Mouse (Mus musculus) layer of hippocampus, adult 2 months (tissue): Measurements from ENCODE around the gene D17Wsu92e. TPM values are rescaled to one million over a fixed set of nuclear protein-coding genes. Genes with fewer than 3 reads are reported as not detected.
A peak's percentile ranks its signal among the peaks of the same experiment; 100 is the strongest.

Experiments
- DNase-seq, 2 experiments: peaks; one replicate each; pipeline ENCODE4 v3.0.0; 2022; ENCODE audit warnings: low spot score in 2 of 2
- H3K27ac ChIP-seq: fragments of 200-600 bp; 2 replicates; pipeline ENCODE4 v1.8.1; 2022
- H3K4me3 ChIP-seq: fragments of 200-600 bp; 2 replicates; pipeline ENCODE4 v1.8.1; 2022; ENCODE audit warnings: mild to moderate bottlenecking
- CTCF ChIP-seq: fragments of 200-600 bp; conservative IDR thresholded peaks from 2 replicates; pipeline ENCODE4 v1.8.1; 2022; ENCODE audit warnings: antibody characterized with exemption, mild to moderate bottlenecking, moderate library complexity
- total RNA-seq, 2 experiments: library from RNA; stranded (reverse); gene quantifications; 2 replicates each; pipeline ENCODE4 v1.2.3; 2021

D17Wsu92e gene
- total RNA-seq, 2 experiments from 2014 or later, result 192 to 197 TPM

DNA sequence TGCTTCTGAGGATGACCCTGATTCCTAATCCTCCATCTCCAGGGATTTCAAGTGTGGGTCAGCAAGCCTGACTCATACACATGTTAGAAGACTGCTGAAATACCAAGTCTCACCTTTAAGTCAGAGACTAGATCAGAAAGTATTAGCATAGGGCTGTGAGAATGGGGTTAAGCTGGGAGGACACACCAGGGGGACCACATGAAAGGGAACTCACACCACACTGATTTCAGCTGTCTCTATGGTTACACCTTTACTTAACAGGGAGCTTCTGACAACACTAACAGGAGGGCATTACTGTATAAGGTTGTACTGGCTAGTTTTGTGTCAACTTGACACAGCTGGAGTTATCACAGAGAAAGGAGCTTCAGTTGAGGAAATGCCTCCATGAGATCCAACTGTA is 5.8 kb downstream of the D17Wsu92e start:
- no peak for TF ChIP-seq CTCF
- DNase-seq, result no peak
- Histone ChIP-seq H3K27ac (no peak overlapping the region), H3K4me3 (no peak overlapping the region)

DNA sequence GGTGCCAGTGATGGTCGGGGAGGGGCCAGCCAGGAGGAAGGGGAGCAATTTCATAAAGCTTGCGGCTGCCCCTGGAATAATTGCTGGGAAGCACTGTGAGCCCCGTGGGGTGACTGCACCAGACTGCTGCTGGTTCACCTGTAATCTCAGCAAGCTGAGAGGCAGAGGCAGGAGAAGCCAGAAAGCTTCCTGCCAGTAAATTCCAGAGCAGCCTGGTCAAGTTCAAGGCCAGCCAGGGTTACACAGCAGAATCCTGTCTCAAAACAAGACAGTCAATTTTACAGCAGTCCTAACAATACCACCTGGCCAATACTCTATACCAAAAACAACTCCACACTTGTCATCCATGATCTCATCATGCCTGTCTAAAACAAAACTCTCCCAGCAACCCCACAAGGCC is 8.5 kb downstream of the D17Wsu92e start:
- no peak overlapping the region for H3K4me3 ChIP-seq
- H3K27ac ChIP-seq, result no peak overlapping the region
- no peak for TF ChIP-seq CTCF
- DNase-seq, result no peak

DNA sequence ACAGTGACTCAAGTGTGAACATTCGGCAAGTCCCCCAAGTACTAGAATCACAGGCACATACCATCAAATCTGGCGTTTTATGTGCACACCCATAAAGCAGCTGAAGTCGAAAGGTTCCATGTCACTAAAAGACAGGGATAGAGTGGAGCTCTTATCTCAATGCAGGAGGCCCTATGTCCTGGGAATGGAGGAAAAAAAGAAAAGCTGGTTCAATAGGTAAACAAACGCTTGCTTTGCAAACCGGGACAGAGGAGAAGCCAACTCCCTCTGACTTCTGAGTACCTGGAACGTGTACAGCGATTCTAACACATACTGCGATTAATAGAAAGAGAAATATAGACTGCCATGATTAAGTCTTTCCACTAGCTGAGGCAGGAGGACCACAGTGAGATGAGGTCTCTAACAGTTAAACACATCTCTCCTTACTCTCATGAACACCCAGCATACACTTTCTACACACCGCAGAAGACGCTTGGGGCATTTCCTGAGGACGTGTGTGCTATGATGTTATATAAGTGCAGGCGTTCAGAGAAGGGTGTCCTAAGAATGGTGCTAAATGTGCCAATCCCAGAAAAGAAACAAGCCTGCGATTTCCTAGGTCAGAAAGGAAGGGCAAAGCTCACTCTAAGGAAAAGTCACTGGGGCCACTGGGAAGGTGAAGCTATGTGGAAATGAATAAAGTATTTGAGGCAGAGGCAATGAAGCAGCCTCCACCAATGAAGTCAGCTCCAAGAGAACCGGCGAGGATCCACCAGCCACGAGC is 9.7 kb downstream of the D17Wsu92e start:
- DNase-seq, result no peak
- Histone ChIP-seq H3K27ac (no peak overlapping the region), H3K4me3 (no peak overlapping the region)
- no peak for TF ChIP-seq CTCF

DNA sequence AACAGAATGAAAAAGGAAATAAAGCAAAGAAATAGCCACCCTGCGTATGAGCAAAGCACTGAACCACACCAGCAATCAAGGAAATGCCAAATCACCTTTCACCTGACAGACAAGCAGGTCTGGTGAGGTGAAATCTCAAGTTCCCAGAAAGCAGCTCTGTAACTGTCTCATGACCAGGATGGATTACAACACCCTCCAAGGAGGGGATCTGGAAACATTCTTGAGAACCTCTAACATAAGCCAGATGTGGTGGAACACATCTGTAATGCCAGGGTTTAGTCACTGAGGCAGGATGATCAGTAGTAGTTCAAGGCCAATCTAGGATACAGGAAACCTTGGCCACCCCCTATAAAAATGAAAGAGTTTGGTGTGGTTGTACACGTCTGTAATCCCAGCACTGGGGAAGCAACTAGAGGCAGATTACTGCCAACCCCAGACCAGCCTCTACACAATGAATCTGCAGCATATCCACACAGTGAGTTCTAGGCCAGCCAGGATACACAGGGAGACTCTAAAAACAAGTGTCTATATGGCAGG is 12.8 kb downstream of the D17Wsu92e start:
- TF ChIP-seq CTCF, result no peak
- Histone ChIP-seq H3K4me3 (no peak overlapping the region), H3K27ac (no peak overlapping the region)
- DNase-seq, result no peak

- no peak for DNase-seq
- H3K4me3 ChIP-seq, result no peak overlapping the region
- no peak for TF ChIP-seq CTCF
- H3K27ac ChIP-seq, result no peak overlapping the region
Measured at GRCm38 (mm10) chr17:27804803-27805770, 15.4 kb downstream of the D17Wsu92e start.

DNA sequence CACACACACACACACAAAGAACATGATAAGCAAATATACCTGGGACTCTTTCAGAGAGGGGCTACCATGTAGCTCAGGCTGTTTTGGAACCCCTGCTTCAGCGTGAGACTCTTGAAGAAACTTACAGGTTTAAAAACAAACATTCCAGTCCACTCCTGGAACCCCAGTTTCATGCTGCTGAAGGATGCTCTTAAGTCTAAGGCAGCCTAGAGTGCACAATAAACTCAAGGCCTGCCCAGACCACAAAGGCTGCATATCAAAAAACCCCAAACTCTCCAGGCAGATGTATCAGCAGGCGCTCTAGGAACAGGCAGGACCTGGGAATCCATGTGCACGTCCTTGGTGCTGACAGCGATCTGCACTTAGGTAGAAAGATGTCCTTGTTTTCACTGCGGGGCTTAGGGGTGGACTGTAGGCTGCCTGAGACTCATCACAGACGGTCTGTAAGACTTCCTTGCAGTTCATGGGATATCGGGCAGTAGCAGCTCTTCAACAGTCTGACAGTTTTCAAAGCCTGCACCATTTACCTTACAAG is 16.2 kb downstream of the D17Wsu92e start:
- no peak overlapping the region for H3K4me3 ChIP-seq
- H3K27ac ChIP-seq, result no peak overlapping the region
- no peak for DNase-seq
- no peak for TF ChIP-seq CTCF

GRCm38 (mm10) chr17:27803752-27804151 is 16.7 kb downstream of the D17Wsu92e start:
- H3K27ac ChIP-seq, result no peak overlapping the region
- no peak for TF ChIP-seq CTCF
- H3K4me3 ChIP-seq, result no peak overlapping the region
- no peak for DNase-seq

GRCm38 (mm10) chr17:27800710-27801648 is 19.5 kb downstream of the D17Wsu92e start:
- no peak for DNase-seq

GRCm38 (mm10) chr17:27799771-27800584 is 20.5 kb downstream of the D17Wsu92e start:
- Histone ChIP-seq H3K4me3 (no peak overlapping the region), H3K27ac (peak overlapping the region; percentile 61; the same call in 1 of the 2 replicates)
- no peak for DNase-seq
- TF ChIP-seq CTCF, result no peak

More at GRCm38 (mm10) chr17:27800710-27801648, 19.5 kb downstream of the D17Wsu92e start:
- no peak overlapping the region for H3K4me3 ChIP-seq
- TF ChIP-seq CTCF, result peak; percentile 60
- H3K27ac ChIP-seq, result no peak overlapping the region

DNA sequence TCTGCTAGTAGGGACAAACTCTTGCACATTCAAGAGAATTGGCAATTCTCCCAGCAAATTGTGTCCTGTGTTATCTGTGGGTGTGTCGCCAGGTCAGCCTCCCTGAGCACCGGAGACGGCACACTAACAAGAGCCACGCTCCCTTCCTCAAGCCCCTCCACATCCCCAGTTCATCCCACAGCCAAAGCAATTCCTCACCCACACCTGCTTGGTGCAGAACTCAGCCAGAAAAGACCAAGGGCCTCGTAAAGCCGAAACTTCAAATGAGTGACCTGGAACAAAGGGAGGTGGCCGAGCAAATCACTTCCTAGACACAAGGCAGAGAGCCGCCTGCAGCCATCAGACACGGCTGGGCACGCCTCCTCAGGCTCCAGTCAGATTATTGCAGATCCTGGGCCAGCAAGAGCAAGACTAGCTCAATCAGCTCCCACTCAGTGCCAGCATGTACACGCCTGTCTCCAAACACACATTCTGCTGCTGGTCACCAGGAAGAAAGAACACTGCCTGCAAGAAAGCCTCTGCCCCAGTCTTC is 23.0 kb downstream of the D17Wsu92e start:
- peak in 1 of 2 experiments; percentile 24 for DNase-seq
- peak overlapping the region; percentile 79 for H3K27ac ChIP-seq
- no peak for TF ChIP-seq CTCF
- peak overlapping the region; percentile 7; the same call in 1 of the 2 replicates for H3K4me3 ChIP-seq

- Histone ChIP-seq H3K27ac (peak overlapping the region; percentile 79), H3K4me3 (no peak overlapping the region)
- no peak for TF ChIP-seq CTCF
- peak; percentile 27 to 43 for DNase-seq
Measured at GRCm38 (mm10) chr17:27796780-27797179, 23.7 kb downstream of the D17Wsu92e start.
